Mouse (Mus musculus) activated CD4-positive, CD25-positive, alpha-beta regulatory T cell, adult 4 months (primary cell): ENCODE data around the gene Med16. TPM values are rescaled to one million over a fixed set of nuclear protein-coding genes. Genes with fewer than 3 reads are reported as not detected.
A peak's percentile ranks its signal among the peaks of the same experiment; 100 is the strongest.

Experiments
- ATAC-seq: one replicate; pipeline ENCODE4 v1.8.0; 2017
- polyA plus RNA-seq, 2 experiments: library from polyadenylated mRNA; unstranded; fragments of 100-300 nt; shearing (Covaris generic); gene quantifications; one replicate each; pipeline ENCODE4 v1.2.1; 2017

Gene Med16
- polyA plus RNA-seq, 2 experiments from 2014 or later: 6.7 to 10.5 TPM

- ATAC-seq: no peak
Observed at GRCm38 (mm10) chr10:79932736-79933135, 24.0 kb upstream of the Med16 start.

GRCm38 (mm10) chr10:79931797-79932196, 23.1 kb upstream of the Med16 start:
- no peak for ATAC-seq

- no peak for ATAC-seq
Observed at GRCm38 (mm10) chr10:79930826-79931186, 22.1 kb upstream of the Med16 start.

- ATAC-seq: no peak
Observed at GRCm38 (mm10) chr10:79929967-79930825, 21.5 kb upstream of the Med16 start.

DNA sequence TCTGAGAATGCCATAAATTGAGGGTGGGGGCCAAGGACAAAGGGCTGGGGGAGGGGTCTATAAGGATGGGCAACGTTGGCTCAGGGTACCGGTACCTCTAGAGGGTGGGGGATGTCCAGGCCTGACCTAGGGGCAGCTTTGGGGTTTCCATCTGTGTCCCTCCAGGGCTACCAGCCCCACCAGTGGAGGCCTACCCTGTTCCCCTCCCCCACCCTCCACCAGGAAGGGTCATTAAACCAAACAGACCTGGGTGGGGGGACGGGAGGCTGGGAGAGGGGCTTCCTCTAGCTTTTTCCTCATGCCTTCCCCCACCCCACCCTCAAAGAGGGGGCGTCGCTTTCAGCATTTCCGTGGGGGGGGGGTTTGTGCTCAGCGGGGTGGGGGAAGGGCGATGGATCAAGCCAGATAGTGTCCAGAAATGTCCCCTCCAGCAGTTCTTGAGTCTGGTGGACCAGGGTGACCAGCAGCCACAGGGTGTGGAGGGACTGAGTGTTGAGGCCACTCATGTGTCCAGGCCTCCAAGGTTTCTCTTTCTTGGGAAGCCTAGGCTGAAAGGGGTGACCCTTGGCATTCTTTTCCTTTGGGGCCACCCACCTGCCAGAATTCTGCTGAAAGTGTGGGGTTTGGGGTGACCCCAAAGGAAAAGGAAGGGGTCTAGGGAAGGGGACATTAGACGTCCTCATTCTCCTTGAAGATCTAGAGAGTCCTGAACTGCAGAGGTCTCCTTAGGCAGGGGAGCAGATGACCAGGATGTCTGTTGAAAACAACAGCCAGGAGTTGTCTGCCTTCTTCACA, 20.4 kb upstream of the Med16 start:
- no peak for ATAC-seq

- ATAC-seq: no peak
Observed at GRCm38 (mm10) chr10:79928030-79928694, 19.4 kb upstream of the Med16 start.

- ATAC-seq: peak; percentile 12
Observed at GRCm38 (mm10) chr10:79927324-79928029, 18.8 kb upstream of the Med16 start.

DNA sequence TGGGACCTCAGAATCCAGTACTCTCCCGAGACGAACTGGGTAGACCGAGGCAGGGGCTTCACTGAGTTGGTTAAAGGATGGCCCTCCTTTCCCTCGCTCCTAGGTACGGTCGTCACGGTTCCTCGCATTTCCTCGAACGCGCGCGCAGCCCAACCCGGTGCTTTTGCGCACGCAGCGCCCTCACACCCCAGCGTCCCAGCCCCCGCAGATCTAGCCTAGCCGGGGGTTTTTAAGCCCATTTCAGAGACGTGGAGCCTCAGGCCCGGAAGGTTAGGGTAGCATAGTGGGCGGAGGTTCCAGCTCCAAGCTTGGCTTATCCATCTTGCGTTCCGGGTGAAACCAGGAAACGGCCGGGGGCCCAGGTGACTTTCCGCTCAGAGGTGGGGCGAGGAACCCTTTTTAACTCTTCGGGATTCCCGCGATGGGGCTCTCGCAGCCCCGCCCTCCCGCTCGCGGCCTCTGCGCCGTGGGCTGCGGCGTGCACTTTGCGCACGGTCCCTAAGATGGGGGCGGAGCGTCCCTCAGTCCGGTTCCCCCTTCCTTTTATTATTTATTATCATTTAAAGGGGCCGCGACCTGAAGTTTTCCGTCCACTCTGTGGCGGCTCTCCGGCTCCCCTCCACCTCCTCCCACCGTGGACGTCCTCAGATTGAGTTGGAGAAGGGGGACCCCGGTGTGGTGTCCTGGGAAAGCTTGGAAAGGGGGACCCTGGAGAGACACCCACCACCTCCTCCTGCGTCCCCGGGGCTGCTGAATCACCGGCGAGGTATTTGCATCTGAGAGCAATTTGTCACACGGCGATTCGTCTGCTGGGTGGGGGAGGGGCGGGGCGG, 18.0 kb upstream of the Med16 start, which contains the start of gene Arid3a:
Gene Arid3a, plus strand, starts transcription at position 553 of the 833 bp plus-strand sequence.
- ATAC-seq: peak; percentile 74

- ATAC-seq: peak; percentile 4
Observed at GRCm38 (mm10) chr10:79925785-79926490, 17.2 kb upstream of the Med16 start.

DNA sequence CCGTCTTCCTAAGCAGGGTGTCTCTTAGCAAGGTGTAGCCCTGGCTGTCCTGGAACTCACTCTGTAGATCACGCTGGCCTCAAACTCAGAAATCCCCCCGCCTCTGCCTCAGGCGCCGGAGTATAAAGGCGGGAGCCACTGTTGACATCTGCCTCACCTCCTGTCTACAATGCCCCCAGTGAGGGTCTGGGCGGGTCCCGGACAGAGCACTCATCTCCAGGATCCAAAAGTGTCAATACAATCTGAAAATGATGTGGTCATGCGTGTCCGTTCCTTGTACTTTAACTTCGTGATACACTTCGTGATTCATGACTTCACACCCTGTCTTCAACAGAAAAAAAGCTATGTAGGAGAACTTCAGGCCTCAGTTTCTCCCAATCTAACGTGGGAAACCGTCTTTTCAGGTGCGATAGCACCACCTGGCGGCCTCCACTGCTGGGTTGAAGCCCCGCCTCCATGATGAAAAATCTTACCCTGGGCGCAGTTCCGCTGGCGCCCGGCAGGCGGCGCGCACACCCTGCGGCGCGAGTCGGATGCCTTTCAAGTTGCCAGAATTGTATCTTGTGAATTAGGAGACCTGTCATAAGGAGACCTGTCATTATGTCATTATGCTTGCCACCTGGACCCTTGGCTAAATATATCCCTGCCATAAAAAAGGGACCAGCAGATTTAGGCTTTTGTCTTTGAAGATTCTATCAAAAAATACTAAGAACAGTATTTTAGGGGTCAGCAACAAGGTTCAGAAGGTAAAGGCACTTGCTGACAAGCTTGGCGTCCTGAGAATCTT, 16.5 kb upstream of the Med16 start:
- peak; percentile 38 for ATAC-seq

DNA sequence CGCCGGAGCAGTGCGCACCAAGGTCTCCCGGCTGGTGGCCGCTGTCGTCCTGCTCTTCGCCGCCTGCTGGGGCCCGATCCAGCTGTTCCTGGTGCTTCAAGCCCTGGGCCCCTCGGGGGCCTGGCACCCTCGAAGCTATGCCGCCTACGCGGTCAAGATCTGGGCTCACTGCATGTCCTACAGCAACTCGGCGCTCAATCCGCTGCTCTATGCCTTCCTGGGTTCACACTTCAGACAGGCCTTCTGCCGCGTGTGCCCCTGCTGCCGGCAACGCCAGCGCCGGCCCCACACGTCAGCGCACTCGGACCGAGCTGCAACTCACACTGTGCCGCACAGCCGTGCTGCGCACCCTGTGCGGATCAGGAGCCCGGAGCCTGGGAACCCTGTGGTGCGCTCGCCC, 12.8 kb upstream of the Med16 start:
- ATAC-seq: no peak

DNA sequence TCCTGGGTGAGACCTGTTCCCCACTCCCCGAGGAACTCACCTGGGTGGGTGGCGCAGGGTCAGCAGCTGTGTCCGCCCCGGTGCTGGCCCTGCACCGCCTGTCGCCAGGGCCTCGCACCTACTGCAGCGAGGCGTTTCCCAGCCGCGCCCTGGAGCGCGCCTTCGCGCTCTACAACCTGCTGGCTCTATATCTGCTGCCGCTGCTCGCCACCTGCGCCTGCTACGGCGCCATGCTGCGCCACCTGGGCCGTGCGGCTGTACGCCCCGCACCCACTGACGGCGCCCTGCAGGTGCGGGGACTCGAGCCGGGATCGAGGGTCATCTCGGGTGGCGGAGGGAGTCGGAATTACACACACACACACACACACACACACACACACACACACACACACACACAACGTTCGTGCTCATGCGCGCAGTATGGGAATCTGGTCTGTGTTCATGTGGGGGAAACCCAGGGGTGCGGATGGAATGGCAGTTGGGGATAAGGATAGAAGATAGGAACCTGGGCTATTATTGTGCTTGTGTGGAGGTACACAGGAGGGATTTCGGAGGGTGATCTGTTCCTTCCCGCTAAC, 12.3 kb upstream of the Med16 start, which contains the start of gene R3hdm4:
Gene R3hdm4, minus strand, starts transcription at position 251 of the 578 bp plus-strand sequence.
- no peak for ATAC-seq

DNA sequence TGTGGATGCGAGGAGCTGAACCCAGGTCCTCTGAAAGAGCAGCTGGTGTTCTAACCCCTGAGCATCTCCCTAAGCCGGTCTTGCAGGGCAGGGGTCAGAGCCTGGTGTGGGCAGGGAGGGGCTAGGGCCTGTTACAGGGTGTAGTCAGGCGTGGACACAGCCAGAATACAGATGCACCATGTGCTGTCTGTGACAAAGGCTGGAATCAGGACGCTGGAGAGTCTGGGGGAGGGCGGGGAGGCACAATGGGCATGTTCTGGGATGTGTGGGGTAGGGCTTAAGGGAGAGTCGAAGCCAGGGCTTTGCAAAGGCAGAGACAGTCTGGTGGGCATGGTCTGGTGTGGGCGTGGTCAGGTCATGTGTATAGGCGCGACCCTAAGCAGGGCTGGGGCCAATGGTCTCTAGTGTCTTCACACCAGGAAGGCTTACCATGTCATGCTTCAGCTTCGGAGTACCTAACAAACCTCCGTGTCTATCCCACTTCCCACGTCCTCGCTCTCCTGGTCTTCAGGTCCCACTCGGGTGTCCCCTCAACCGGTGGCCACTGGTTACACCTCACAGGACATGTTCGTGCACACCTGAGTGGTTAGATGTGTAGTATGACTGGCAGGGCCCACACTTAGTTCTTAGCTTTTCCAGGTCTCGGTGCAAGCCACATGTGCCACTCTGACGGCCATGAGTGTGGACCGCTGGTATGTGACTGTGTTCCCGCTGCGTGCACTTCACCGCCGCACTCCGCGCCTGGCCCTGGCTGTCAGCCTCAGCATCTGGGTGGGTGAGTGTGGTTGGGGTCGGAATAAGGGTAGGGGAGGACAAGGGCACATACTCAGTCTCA, 11.6 kb upstream of the Med16 start:
- ATAC-seq: no peak

GRCm38 (mm10) chr10:79919251-79919849, 10.6 kb upstream of the Med16 start:
- no peak for ATAC-seq

- no peak for ATAC-seq
Observed at GRCm38 (mm10) chr10:79918231-79919078, 9.7 kb upstream of the Med16 start.

GRCm38 (mm10) chr10:79917532-79918100, 8.9 kb upstream of the Med16 start:
- ATAC-seq: no peak
